Mouse (Mus musculus) megakaryocyte, embryonic 14.5 days (primary cell): Measurements from ENCODE around the gene AC141477.1.

Source experiments
- FLI1 ChIP-seq: IDR thresholded peaks from 2 replicates; pipeline ENCODE4 v1.6.1; 2012; ENCODE audit warnings: low read length, inconsistent platforms, mixed read lengths
- GATA1 ChIP-seq: IDR thresholded peaks from 3 replicates; pipeline ENCODE4 v1.6.1; 2012; ENCODE audit warnings: mixed read lengths, low read length, inconsistent platforms, borderline replicate concordance

DNA sequence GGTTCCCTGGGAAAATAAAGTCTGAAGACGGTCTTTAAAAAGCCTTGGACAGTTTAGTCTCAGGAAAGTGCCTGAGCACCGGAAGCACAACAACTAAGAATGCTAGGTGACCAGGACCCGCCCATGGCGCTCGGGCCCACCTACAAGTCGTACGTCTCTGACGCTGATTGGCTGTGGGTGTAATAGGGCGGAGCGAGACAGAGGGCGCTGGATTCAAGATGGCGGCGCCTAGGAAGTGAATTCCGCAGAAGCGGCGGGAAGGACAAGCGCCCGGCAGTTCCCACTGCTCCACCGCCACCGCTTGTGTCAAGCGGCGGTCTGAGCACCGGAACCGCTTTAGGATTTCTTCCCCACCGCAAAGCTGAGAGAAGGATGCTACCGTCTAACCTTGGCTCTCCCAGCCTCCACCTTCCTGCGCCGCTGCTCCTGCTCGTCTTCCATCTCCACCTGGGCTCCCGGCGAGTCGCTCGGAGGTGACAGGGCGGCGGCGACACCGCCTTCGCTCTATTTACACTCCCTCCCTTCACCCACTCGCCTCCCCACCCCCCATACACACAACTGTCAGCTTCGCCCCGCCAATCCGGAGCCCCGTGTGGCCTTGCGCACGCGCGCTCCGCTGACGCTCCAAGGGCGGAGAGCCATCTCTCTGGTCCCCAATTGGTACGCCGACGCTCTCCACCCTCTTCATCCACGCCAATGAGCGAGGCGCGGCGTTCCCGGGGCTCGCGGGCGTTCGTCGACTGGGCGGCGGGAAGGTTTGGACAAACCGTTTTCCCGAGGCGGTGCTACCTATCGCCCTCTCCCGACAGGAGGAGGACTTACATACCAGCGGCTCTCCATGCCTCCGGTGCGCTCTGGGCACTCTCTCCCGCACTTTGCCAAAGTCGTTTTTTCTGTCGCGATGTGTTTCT, 2.2 kb upstream of the AC141477.1 start, which contains the start of gene Pcnt:
- TF ChIP-seq GATA1 (no peak), FLI1 (no peak; the same call in 1 of the 2 replicates)
